Mouse (Mus musculus) neutrophil, adult 5-6 weeks (primary cell): ENCODE data around the gene Mgl2. TPM values are rescaled to one million over a fixed set of nuclear protein-coding genes. Genes with fewer than 3 reads are reported as not detected.
A peak's percentile ranks its signal among the peaks of the same experiment; 100 is the strongest.
"Not testable (repeated sequence)": the region's sequence is repeated elsewhere in the genome, so short reads cannot be mapped to it uniquely, and the experiment has no call there.

Source experiments
- ATAC-seq: fragments of 151-379, 151-347 bp; 2 replicates; pipeline ENCODE4 v1.8.0; 2017; ENCODE audit warnings: mild to moderate bottlenecking, moderate TSS enrichment; ENCODE audit not compliant: insufficient number of reproducible peaks, poor library complexity, low FRiP score, severe bottlenecking; ENCODE audit errors: extremely low read depth
- total RNA-seq: library from RNA; stranded (forward); fragments of 200-1000 nt; gene quantifications from 2 replicates; pipeline ENCODE4 v1.2.3, GENCODE M21; 2017

Mgl2 gene
- total RNA-seq, 1 experiment from 2014 or later = not detected

DNA sequence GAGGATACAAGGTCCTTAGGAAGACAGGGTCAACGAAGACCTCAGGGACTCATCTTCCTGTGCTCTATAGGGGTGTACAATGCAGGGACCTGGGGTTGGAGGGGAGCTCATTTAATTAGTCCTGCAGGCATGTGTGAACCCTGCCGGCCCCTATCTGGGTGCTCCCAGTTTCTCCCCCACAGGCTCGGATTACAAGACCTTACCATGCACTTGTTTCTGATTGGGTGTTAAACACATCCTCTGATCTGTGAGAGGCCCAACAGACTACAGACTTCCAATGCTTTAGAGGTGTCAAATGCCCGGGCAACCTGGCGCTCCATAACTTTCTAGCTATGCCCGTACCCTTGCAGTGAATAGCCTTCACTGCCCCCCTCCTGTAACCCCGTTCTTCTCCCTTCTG lies 38.0 kb downstream of the Mgl2 start:
- ATAC-seq = no peak

DNA sequence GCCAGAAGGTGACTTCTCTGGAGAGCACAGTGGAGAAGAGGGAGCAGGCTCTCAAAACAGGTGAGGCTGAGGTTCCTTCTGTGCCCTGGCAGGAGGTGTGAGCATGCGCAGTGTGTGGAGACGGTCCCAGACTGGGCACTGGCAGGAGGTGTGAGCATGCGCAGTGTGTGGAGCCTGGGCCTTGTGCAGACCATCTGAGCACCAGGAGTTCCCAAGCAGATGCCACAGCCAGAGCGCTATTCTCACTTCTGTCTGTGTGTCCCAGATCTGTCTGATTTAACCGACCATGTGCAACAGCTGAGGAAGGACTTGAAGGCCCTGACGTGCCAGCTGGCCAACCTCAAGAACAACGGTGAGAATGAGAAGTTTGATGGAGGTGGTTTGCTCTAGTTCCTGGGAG lies 39.3 kb downstream of the Mgl2 start:
- not testable (repeated sequence) for ATAC-seq

DNA sequence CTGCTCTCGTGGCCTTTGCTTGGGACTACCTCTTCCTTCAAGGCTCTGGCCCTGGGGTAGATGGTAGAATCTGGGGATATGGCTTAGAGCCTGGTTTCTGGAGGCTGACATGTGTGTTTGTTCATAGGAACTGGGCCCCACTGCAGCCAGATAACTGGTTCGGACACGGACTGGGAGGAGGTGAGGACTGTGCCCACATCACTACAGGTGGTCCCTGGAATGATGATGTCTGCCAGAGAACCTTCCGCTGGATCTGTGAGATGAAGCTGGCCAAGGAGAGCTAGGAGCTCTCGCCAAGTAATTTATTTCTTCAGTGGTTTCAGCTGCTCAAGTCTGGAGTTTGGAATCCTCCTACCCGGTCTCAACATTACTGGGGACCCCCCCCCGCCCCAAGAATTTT lies 40.2 kb downstream of the Mgl2 start:
- ATAC-seq = no peak

DNA sequence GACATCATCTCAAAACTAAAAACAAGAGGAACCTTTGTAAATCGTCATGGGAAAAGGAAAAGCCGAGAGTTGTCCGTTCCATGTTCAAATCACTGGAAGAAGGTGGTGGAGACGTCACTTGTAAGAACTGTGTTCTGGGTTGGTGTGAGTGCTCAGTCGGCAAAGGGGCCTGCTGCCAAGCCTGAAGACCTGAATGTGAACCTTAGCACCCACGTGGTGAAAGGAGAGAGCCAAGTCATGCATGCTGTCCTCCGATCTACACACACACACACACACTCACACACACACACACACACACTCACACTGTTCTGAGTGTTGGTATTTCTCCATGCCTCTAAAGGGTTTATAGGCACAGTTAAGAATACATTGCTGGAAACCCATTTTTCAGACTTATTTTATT lies 41.1 kb downstream of the Mgl2 start:
- no peak for ATAC-seq

DNA sequence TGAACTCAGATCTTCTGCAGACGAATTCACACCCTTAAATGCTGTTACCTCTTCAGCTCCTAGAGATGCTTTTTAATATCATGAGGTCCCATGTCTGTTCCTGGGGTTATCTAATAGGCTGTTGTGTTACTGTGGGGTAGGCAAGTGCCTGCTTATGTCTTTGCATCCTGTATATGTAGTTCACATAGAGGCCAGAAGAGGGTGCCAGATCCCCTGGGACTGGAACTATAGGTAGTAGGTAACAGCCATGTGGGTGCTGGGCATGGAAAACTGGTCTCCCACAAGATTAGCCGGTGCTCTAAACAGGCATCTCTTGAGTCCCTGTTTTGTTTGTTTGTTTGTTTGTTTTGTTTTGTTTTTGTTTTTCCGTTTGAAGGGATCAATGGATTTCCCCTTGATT lies 41.7 kb downstream of the Mgl2 start:
- ATAC-seq = peak; percentile 38; the same call in 1 of the 2 replicates

DNA sequence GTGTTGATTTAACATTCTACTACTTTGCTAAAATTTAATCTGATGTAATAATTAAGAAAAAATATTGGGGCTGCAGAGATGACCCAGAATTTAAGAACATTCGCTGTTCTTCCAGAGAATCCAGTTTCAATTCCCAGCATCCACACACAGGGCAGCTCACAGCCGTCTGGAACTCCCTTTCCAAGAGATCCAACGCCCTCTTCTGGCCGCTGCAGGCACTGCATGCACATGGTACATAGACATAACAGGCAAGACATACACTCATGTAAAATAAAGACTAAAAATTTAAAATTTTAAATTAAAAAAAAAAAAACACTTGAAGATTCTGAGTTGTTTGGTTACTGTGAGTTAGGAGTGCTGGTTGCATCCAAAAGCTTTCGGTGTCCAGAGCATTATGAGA lies 42.2 kb downstream of the Mgl2 start:
- ATAC-seq = no peak

DNA sequence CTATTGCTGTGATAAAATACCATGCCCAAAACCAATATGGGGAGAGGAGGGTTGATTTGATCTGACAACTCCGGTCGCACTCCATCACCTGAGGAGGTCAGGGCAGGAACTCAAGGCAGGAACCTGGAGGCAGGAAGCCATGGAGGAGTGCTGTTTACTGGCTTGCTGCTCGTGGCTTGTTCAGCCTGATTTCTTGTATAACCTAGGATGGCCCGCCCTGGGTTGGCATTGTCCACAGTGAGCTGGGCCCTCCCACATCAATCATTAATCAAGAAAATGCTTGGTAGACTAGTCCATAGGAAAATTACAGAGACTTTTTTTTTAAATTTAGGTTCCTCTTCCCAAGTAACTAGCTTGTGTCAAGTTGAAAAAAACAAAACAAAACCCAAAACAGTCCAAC lies 44.4 kb downstream of the Mgl2 start:
- no peak for ATAC-seq

DNA sequence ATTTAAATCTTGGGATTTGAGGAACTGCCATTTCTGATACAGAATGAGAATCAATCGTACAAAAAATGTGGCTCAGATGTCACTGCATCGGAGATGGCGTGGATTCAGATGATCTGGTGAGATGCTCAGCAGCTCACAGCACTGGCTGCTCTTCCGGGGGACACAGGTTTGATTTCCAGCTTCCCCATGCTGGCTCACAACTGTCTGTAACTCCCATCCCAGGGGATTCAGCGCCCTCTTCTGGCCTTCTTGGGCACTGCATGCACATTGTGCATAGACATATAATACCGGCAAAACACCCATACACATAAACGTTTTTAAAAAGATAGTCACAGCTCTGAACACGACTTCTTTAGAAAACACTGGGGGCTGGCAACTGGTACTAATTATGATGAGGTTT lies 47.5 kb downstream of the Mgl2 start:
- ATAC-seq = no peak

DNA sequence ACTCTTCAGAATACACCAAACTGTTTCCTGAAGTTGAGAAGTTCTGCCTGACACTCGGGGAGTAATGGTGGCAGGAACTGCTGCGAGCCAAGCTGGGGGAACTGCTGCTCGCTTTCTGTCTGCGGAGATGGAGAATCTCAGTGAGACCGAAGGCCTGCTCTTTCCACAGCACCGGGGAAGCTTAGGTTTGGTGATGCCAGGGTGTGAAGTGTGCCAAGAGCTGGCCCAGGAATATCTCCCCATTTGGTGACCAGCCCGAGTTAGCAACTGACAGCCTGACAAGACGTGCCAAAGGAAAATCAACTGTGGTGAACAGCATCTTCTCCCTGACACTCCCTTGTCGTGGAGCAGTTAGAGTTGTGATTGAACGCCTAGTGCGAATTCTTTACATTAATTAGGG lies 48.2 kb downstream of the Mgl2 start:
- no peak for ATAC-seq

DNA sequence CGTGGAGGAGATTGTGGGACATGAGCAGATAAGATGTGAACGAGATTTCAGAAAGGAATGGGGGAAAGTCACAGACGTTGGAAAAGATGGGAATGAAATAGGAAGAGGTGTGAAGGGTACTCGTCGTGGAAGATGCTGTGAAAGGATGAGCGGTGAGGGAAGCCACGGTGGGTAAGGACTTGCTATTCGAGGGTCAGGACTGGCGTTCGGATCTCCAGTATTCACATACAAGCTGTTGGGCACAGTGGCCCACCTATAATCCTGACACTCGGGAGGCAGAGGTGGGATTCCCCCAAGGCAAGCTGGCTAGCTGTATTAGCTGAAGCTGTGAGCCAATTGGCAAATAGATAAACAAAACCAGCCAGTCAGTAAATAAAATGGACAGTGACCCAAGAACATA lies 48.6 kb downstream of the Mgl2 start:
- no peak for ATAC-seq

DNA sequence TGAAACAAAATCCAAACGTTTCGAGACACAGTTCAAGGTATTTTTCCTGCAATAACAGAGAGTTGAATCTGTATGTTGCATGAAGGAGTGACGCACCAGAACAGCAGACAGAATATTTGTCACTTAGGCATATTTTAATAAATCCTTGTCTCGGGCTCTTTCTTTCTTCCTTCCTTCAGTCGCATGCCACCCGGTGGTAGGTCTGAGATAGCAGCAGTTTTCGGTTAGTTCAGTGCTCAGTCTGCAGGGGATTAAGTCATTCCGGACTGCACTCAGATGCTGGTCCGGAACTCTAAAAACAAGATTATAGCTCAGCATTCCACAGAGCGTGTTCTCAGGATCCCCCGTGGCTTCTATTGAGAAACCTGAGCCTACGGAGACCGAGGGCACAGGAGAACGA lies 49.3 kb downstream of the Mgl2 start:
- no peak for ATAC-seq

DNA sequence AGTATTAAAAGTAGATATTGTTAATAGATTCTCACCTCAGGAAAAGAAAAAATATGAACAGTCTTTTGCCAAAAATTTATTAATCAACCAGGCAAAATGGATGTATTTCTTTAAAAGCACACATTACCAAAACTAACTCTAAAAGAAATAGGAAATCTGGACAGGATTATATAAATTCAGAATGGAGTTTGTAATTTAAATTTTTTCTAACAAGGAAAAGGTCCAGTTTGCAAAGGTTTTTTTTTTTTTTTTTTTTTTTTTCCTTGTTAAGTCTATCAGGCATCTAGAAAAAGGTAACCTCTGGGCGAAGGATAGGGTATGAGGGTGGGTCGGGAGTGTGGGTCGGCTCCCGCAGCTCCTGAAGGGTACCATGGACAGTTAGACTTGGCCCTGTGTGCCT lies 50.4 kb downstream of the Mgl2 start:
- ATAC-seq = no peak

DNA sequence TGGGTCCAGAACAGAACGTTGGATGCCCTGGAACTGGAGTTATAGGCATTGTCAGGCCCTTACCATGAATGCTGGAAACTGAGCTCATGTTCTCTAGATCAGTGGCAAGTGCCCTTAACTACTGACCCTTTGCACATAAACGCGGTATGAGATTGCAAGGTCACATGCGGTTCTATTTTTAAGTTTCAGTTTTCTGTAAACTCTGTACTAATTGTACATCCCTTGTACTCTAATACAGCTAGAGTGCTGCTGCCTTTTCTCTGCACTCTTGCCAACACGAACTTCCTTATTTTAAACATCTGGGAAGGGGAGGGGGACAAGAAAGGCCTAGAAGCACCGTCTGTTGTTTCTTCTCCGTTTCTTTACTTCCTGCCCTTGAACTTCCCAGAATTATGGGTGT lies 55.0 kb downstream of the Mgl2 start:
- ATAC-seq = no peak

Other genes starting within 250 kb of the Mgl2 start
- 9.0 and 9.5 TPM in 2 replicates for gene Kctd11, start 248.9 kb upstream of the Mgl2 start, total RNA-seq
- 245 and 247 TPM in 2 replicates for gene Acap1, start 234.8 kb upstream of the Mgl2 start, total RNA-seq
- 2.8 and 3.8 TPM in 2 replicates for gene 2810408A11Rik, start 229.3 kb upstream of the Mgl2 start, total RNA-seq
- gene Neurl4, start 229.3 kb upstream of the Mgl2 start, total RNA-seq = 64.1 and 71.1 TPM in 2 replicates
- gene Gps2, start 216.4 kb upstream of the Mgl2 start, total RNA-seq = 103 TPM in 2 replicates
- gene Eif5a, start 208.4 kb upstream of the Mgl2 start, total RNA-seq = 155 and 165 TPM in 2 replicates
- gene Ybx2, start 194.5 kb upstream of the Mgl2 start, total RNA-seq = not detected in 2 replicates
- gene Slc2a4, start 182.1 kb upstream of the Mgl2 start, total RNA-seq = not detected in 2 replicates
- gene Cldn7, start 165.6 kb upstream of the Mgl2 start, total RNA-seq = 0.47 TPM in 1 of 2 replicates, not detected in the other
- gene Ctdnep1, start 149.2 kb upstream of the Mgl2 start, total RNA-seq = 31.4 and 42.8 TPM in 2 replicates
- gene Elp5, start 147.8 kb upstream of the Mgl2 start, total RNA-seq = 21.6 and 23.2 TPM in 2 replicates
- gene Gabarap, start 139.2 kb upstream of the Mgl2 start, total RNA-seq = 397 and 455 TPM in 2 replicates
- 74.4 and 80.3 TPM in 2 replicates for gene Phf23, start 134.6 kb upstream of the Mgl2 start, total RNA-seq
- 41.0 and 41.7 TPM in 2 replicates for gene Dvl2, start 129.7 kb upstream of the Mgl2 start, total RNA-seq
- gene Acadvl, start 114.9 kb upstream of the Mgl2 start, total RNA-seq = 45.2 and 46.7 TPM in 2 replicates
- gene Dlg4, start 113.4 kb upstream of the Mgl2 start, total RNA-seq = 2.4 and 2.9 TPM in 2 replicates
- not detected in 2 replicates for gene Asgr1, start 76.2 kb upstream of the Mgl2 start, total RNA-seq
- not detected in 2 replicates for gene Asgr2, start 37.7 kb upstream of the Mgl2 start, total RNA-seq
- 2.6 and 3.6 TPM in 2 replicates for gene Clec10a, start 25.9 kb downstream of the Mgl2 start, total RNA-seq
- gene Slc16a11, start 82.4 kb downstream of the Mgl2 start, total RNA-seq = 1.4 and 2.7 TPM in 2 replicates
- 1.5 and 2.1 TPM in 2 replicates for gene Slc16a13, start 90.7 kb downstream of the Mgl2 start, total RNA-seq
- 0.12 TPM in 1 of 2 replicates, not detected in the other for gene Bcl6b, start 99.5 kb downstream of the Mgl2 start, total RNA-seq
- 21.9 and 26.8 TPM in 2 replicates for gene 0610010K14Rik, start 107.6 kb downstream of the Mgl2 start, total RNA-seq
- 0.47 and 0.86 TPM in 2 replicates for gene Gm21988, start 109.5 kb downstream of the Mgl2 start, total RNA-seq
- gene Rnasek, start 109.5 kb downstream of the Mgl2 start, total RNA-seq = 60.4 and 69.0 TPM in 2 replicates
- 9.6 and 10.5 TPM in 2 replicates for gene Alox12, start 125.0 kb downstream of the Mgl2 start, total RNA-seq
- 0.35 and 2.0 TPM in 2 replicates for gene Alox12e, start 192.3 kb downstream of the Mgl2 start, total RNA-seq
- 4.5 and 7.1 TPM in 2 replicates for gene Alox15, start 221.7 kb downstream of the Mgl2 start, total RNA-seq